Mouse (Mus musculus) testis, adult 2 months (tissue): ENCODE data around the gene 2810004N23Rik.

Experiments used
- CTCF ChIP-seq: fragments of 200-500 bp; IDR thresholded peaks from 2 replicates; pipeline ENCODE4 v1.5.1; 2012; ENCODE audit warnings: low read depth, mild to moderate bottlenecking, inconsistent platforms, low read length, moderate library complexity; ENCODE audit not compliant: control insufficient read depth, insufficient read depth, insufficient replicate concordance
- POLR2A ChIP-seq: fragments of 200-500 bp; IDR thresholded peaks from 2 replicates; pipeline ENCODE4 v1.6.1; 2012; ENCODE audit warnings: low read depth, mild to moderate bottlenecking, inconsistent platforms, low read length, moderate library complexity; ENCODE audit not compliant: control insufficient read depth

DNA sequence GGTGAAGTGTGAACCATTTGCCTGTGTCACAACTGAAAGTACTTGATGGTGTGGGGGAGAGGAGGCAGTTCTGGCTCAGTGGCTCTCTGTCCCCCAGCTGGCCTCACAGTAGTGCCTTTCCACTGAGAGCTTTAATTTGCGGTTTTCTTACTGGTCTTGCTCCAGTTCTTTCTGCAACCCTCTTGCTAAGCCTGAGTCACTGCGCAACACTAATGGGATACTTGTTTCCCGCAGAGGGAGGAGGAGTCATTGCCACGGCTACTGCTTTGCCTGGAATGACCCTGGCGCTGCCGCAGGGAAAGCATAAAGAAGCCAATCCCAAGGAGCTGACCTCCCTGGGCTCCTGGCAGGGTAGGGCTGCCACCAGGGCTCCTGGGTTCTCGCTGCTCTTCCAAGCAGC is 36.3 kb downstream of the 2810004N23Rik start:
- TF ChIP-seq POLR2A (no peak), CTCF (no peak)
